Mouse (Mus musculus): Measurements from ENCODE around the gene Sike1. TPM values are rescaled to one million over a fixed set of nuclear protein-coding genes. Genes with fewer than 3 reads are reported as not detected.
A peak's percentile ranks its signal among the peaks of the same experiment; 100 is the strongest.

The Sike1 gene
- polyA plus RNA-seq (2015; fragmentation: Nextera tagmentation; extraction: Ambion mirVana) = 57.0 and 57.6 TPM in 2 replicates

- Histone ChIP-seq H3K36me3 (peaks cover 30% of the 10 kb centered on the region), H3K9ac (peak within 1 kb of the TSS; percentile 67), H3K4me1 (peaks cover 18% of the 10 kb centered on the region), H3K27ac (peak within 1 kb of the TSS; percentile 95), H3K4me2 (peak within 1 kb of the TSS; percentile 60), H3K9me3 (replicated peaks) (no peaks in the 10 kb centered on the region), H3K4me3 (replicated peaks) (peak within 1 kb of the TSS; percentile 77), H3K27me3 (no peaks in the 10 kb centered on the region)
- under 1% methylated on average over 60 of the region's 60 CpGs for WGBS
- ATAC-seq (replicated peaks; ENCODE audit: low FRiP score) = peak; percentile 98
These were observed at the start of gene Sike1 for GRCm38 (mm10) chr3:102995605-102996321. TSS of gene Sike1 (plus strand) at chr3:102995708.

GRCm38 (mm10) chr3:102946312-102946711 is 49.2 kb upstream of the Sike1 start:
- H3K4me3 ChIP-seq (replicated peaks) = no peak overlapping the region
- H3K9me3 ChIP-seq (replicated peaks) = no peaks in the 10 kb centered on the region
- H3K27ac ChIP-seq = no peak overlapping the region
- no peak overlapping the region for H3K4me2 ChIP-seq
- H3K27me3 ChIP-seq = no peaks in the 10 kb centered on the region
- H3K9ac ChIP-seq = no peak overlapping the region
- WGBS = 83% methylated on average over 3 of the region's 3 CpGs
- no peak for ATAC-seq (replicated peaks; ENCODE audit: low FRiP score)
- no peaks in the 10 kb centered on the region for H3K4me1 ChIP-seq
- H3K36me3 ChIP-seq = no peaks in the 10 kb centered on the region

- no peaks in the 10 kb centered on the region for H3K27me3 ChIP-seq
- WGBS = 60% methylated on average over 5 of the region's 5 CpGs
- H3K4me1 ChIP-seq = no peaks in the 10 kb centered on the region
- no peak overlapping the region for H3K9ac ChIP-seq
- H3K4me2 ChIP-seq = no peak overlapping the region
- H3K9me3 ChIP-seq (replicated peaks) = no peaks in the 10 kb centered on the region
- no peaks in the 10 kb centered on the region for H3K36me3 ChIP-seq
- no peak overlapping the region for H3K27ac ChIP-seq
- no peak for ATAC-seq (replicated peaks; ENCODE audit: low FRiP score)
- no peak overlapping the region for H3K4me3 ChIP-seq (replicated peaks)
These were observed 48.6 kb upstream of the Sike1 start for GRCm38 (mm10) chr3:102946861-102947260.

GRCm38 (mm10) chr3:102954476-102954875 is 41.0 kb upstream of the Sike1 start:
- WGBS = 91% methylated on average over 12 of the region's 12 CpGs
- no peak overlapping the region for H3K27ac ChIP-seq
- H3K9ac ChIP-seq = no peak overlapping the region
- no peaks in the 10 kb centered on the region for H3K36me3 ChIP-seq
- H3K9me3 ChIP-seq (replicated peaks) = no peaks in the 10 kb centered on the region
- H3K4me2 ChIP-seq = no peak overlapping the region
- ATAC-seq (replicated peaks; ENCODE audit: low FRiP score) = no peak
- H3K4me3 ChIP-seq (replicated peaks) = no peak overlapping the region
- no peaks in the 10 kb centered on the region for H3K27me3 ChIP-seq
- no peaks in the 10 kb centered on the region for H3K4me1 ChIP-seq

- WGBS = 88% methylated on average over 3 of the region's 3 CpGs
- H3K27ac ChIP-seq = no peak overlapping the region
- no peaks in the 10 kb centered on the region for H3K36me3 ChIP-seq
- H3K9me3 ChIP-seq (replicated peaks) = no peaks in the 10 kb centered on the region
- no peak overlapping the region for H3K4me2 ChIP-seq
- no peaks in the 10 kb centered on the region for H3K4me1 ChIP-seq
- no peak overlapping the region for H3K4me3 ChIP-seq (replicated peaks)
- no peak overlapping the region for H3K9ac ChIP-seq
- no peak for ATAC-seq (replicated peaks; ENCODE audit: low FRiP score)
- H3K27me3 ChIP-seq = no peaks in the 10 kb centered on the region
These were observed 40.4 kb upstream of the Sike1 start for GRCm38 (mm10) chr3:102955143-102955542.

GRCm38 (mm10) chr3:102955596-102955995 is 39.9 kb upstream of the Sike1 start:
- no peak for ATAC-seq (replicated peaks; ENCODE audit: low FRiP score)
- Histone ChIP-seq H3K36me3 (no peaks in the 10 kb centered on the region), H3K9me3 (replicated peaks) (no peaks in the 10 kb centered on the region), H3K9ac (no peak overlapping the region), H3K4me2 (no peak overlapping the region), H3K27me3 (no peaks in the 10 kb centered on the region), H3K27ac (no peak overlapping the region), H3K4me1 (no peaks in the 10 kb centered on the region), H3K4me3 (replicated peaks) (no peak overlapping the region)
- WGBS = 78% methylated on average over 3 of the region's 3 CpGs

GRCm38 (mm10) chr3:102964033-102964432 is 31.5 kb upstream of the Sike1 start, which contains the start of gene Nr1h5:
TSS of gene Nr1h5 (minus strand) at chr3:102964133.
- no peak for ATAC-seq (replicated peaks; ENCODE audit: low FRiP score)
- Histone ChIP-seq H3K9ac (no peak within 1 kb of the TSS), H3K9me3 (replicated peaks) (no peaks in the 10 kb centered on the region), H3K4me3 (replicated peaks) (no peak within 1 kb of the TSS), H3K4me1 (no peaks in the 10 kb centered on the region), H3K36me3 (no peaks in the 10 kb centered on the region), H3K27ac (no peak within 1 kb of the TSS), H3K4me2 (no peak within 1 kb of the TSS), H3K27me3 (no peaks in the 10 kb centered on the region)
- WGBS = 29% methylated on average over 3 of the region's 3 CpGs

GRCm38 (mm10) chr3:102970067-102970466 is 25.4 kb upstream of the Sike1 start:
- Histone ChIP-seq H3K4me1 (no peaks in the 10 kb centered on the region), H3K4me3 (replicated peaks) (no peak overlapping the region), H3K9ac (no peak overlapping the region), H3K9me3 (replicated peaks) (no peaks in the 10 kb centered on the region), H3K27ac (no peak overlapping the region), H3K4me2 (no peak overlapping the region), H3K27me3 (no peaks in the 10 kb centered on the region), H3K36me3 (no peaks in the 10 kb centered on the region)
- 83% methylated on average over 9 of the region's 9 CpGs for WGBS
- no peak for ATAC-seq (replicated peaks; ENCODE audit: low FRiP score)

GRCm38 (mm10) chr3:102970508-102970907 is 25.0 kb upstream of the Sike1 start:
- WGBS = 89% methylated on average over 3 of the region's 3 CpGs
- Histone ChIP-seq H3K9me3 (replicated peaks) (no peaks in the 10 kb centered on the region), H3K27me3 (no peaks in the 10 kb centered on the region), H3K36me3 (no peaks in the 10 kb centered on the region), H3K4me2 (no peak overlapping the region), H3K4me1 (no peaks in the 10 kb centered on the region), H3K27ac (no peak overlapping the region), H3K4me3 (replicated peaks) (no peak overlapping the region), H3K9ac (no peak overlapping the region)
- ATAC-seq (replicated peaks; ENCODE audit: low FRiP score) = no peak

GRCm38 (mm10) chr3:102976906-102977305 is 18.6 kb upstream of the Sike1 start:
- Histone ChIP-seq H3K9me3 (replicated peaks) (no peaks in the 10 kb centered on the region), H3K36me3 (no peaks in the 10 kb centered on the region), H3K4me2 (no peak overlapping the region), H3K27me3 (no peaks in the 10 kb centered on the region), H3K9ac (no peak overlapping the region), H3K4me1 (no peaks in the 10 kb centered on the region), H3K4me3 (replicated peaks) (no peak overlapping the region), H3K27ac (no peak overlapping the region)
- ATAC-seq (replicated peaks; ENCODE audit: low FRiP score) = no peak
- WGBS = 85% methylated on average over 4 of the region's 4 CpGs

GRCm38 (mm10) chr3:102979550-102980348 is 15.8 kb upstream of the Sike1 start:
- no peak overlapping the region for H3K27ac ChIP-seq
- H3K27me3 ChIP-seq = no peaks in the 10 kb centered on the region
- H3K9ac ChIP-seq = no peak overlapping the region
- no peaks in the 10 kb centered on the region for H3K36me3 ChIP-seq
- H3K4me2 ChIP-seq = no peak overlapping the region
- ATAC-seq (replicated peaks; ENCODE audit: low FRiP score) = no peak
- no peaks in the 10 kb centered on the region for H3K4me1 ChIP-seq
- no peak overlapping the region for H3K4me3 ChIP-seq (replicated peaks)
- no peaks in the 10 kb centered on the region for H3K9me3 ChIP-seq (replicated peaks)
- WGBS = 43% methylated on average over 10 of the region's 10 CpGs

GRCm38 (mm10) chr3:102980349-102980736 is 15.2 kb upstream of the Sike1 start:
- H3K27ac ChIP-seq = no peak overlapping the region
- no peaks in the 10 kb centered on the region for H3K36me3 ChIP-seq
- H3K9me3 ChIP-seq (replicated peaks) = no peaks in the 10 kb centered on the region
- no peak overlapping the region for H3K4me2 ChIP-seq
- no peak overlapping the region for H3K9ac ChIP-seq
- ATAC-seq (replicated peaks; ENCODE audit: low FRiP score) = no peak
- no peaks in the 10 kb centered on the region for H3K27me3 ChIP-seq
- H3K4me3 ChIP-seq (replicated peaks) = no peak overlapping the region
- no peaks in the 10 kb centered on the region for H3K4me1 ChIP-seq
- WGBS = 72% methylated on average over 3 of the region's 3 CpGs
